Mouse (Mus musculus) brain, adult 2 months (tissue): ENCODE measurements around the gene Col3a1.

Source experiments
- DNase-seq: peaks from one replicate; pipeline ENCODE4 v3.0.0; 2011; ENCODE audit warnings: low read depth, low spot score

Col3a1 gene

DNA sequence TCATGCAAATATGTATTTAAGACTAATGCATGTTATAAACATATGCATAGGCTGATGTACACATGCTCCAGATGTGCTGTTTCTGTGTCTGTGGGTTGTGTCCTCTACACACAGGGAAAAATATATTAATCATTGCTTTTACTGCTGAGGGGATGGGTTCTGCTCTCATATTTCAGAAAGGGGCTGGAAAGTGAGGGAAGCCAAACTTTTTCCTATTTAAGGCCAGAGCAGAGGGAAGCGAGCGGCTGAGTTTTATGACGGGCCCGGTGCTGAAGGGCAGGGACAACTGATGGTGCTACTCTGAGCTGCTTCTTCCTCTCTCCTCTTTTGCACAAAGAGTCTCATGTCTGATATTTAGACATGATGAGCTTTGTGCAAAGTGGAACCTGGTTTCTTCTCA is at the start of gene Col3a1:
Gene Col3a1 (plus strand): TSS at position 151 of the 400 bp plus-strand sequence.
- DNase-seq: no peak

DNA sequence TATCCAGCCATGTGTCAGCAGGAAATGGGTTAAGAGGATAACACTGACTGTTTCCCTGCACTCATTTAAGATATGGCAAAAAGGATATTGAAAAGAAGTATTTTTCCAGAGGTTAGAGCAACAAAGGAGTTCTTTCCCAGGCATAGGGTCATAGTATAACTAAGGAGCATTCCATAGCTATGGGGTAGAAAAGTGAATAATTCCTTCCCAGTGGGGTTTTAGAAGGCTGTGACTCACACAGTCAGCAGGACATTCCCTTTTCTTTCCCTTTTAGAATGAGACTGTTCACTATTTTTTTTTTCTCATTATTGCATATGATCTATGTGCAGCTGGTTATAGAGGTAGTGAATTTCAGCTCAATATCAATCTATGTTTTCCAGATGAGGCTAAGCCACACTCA is 41.9 kb upstream of the Col3a1 start:
- DNase-seq: no peak

DNA sequence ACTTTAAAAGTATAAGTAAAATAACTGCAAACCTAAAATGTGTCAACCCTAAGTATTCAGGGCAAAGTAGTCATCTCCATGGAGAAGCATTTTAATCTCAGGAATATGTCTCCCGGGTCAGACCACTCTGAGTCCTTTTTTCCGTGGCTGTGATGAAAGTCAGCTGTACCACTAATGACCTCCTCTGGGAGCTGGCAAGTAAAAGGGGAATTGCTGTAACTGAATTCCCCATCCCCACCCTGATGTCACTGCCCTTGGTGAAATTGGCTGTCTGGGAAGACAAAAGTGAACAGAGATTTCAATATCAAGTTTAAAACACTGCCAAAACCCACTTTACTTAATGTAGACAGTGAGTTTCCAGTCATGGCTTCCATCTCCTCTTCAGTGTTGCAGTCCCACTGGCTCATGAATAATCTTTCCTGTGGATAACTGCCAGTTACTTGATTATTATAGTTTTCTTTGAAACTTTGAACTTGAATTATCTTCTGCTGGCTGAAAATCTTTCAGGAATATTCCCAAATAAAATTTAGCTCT is 35.3 kb upstream of the Col3a1 start:
- no peak for DNase-seq

DNA sequence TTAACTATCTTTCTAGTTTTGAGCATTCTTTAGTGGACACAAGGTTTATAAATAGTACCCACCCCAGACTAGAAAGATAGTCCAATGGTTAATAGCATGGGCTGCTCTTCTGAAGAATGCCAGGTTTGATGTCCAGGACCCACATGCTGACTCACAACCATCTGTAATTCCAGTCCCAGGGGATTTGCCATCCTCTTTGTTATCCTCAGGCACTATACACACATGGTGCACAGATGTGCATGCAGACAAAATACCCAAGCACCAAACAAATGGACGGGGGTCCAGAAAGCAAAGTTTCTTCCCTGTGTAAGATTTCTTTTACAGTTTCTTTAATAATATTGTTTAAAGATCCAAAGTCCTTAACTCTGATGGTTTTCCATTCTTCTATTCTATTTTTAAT is 23.4 kb upstream of the Col3a1 start:
- no peak for DNase-seq

DNA sequence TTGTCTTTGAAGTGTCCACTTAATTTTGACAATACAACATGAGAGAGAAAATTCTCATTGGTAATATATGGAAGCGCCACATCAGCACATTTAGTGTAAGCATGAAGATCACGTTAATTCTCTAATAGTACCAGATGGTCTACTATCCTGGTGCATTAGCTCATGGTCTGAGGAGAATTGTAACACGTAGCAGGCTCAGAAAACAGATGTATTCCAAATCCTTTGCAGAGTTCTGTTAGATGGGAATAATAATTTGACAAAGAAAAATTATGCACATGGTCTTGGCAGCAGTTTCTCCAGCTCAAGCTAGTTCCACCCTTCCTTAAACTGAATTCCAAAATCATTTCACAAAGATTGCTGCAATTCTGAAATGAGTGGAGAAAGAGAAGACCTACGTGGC is 21.3 kb upstream of the Col3a1 start:
- DNase-seq: peak; percentile 5

DNA sequence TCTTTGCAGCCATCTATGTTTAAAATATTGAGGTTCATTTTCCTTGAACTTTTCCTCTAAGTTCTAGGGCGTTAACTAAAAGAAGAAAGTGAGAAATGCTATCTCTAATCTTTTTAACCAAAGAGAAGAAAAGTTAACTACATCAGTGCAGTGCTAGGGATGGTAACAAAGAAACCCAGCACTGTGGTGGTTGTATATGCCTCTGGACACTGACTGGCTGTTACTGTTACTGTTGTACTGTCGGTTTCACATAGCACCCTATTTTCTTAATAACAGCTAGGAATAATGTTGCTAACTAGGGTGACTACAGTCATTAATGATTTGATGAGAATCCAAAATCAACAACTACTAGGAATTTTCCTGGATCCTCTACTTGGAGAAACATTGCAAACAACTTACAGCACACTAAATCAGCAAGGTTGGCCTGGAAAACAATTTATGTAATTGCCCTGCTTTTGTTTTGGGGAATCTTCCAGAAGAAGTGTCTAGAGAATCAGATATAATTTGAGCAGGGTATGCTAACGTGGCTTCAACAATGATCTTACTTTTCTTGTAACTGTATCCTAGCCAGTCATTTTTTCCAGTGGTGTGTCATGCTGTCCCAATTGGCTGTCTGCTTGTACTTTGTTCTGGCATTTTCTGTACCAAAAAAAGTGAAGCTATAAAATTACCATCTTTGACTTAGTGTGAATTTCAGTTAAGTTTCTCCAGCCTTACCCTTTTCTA is 11.8 kb upstream of the Col3a1 start:
- no peak for DNase-seq

DNA sequence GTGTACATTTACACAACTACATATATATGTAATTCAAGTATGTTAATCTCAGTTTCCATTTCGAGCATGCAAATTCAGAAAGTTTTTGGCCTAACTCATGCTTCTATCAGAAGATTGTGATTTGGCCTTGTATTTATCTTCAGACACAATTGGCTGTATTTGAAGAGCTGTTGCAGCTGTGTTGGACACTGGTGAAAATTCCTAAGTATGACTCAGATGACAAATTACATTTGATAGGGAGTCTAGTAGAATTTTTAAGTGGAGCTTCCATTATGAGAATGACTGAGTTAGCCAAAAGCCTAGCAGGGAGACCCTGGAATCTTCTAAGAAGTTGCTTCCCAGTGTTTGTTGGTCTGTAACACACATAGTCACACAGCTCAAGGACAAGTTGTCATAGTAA is 7.1 kb upstream of the Col3a1 start:
- DNase-seq: no peak

DNA sequence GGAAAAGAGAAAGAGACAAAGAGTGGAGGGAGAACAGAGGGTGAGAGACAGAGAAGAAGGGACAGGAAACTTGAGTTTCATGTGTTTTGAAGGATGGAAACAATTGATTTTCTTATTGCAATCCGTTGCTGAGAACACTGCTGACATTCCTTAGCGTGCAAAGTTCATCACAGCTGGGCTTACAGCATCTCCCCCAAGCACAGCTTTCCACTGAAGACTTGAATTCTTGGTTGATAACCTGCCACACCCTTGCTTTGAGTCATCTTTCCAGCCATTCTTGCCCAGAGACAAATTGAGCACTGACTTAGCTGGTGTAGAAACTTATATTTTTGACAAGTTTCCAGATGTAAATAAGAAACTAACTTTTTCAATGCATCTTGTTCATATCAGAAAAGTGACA is 2.3 kb upstream of the Col3a1 start:
- DNase-seq: no peak

DNA sequence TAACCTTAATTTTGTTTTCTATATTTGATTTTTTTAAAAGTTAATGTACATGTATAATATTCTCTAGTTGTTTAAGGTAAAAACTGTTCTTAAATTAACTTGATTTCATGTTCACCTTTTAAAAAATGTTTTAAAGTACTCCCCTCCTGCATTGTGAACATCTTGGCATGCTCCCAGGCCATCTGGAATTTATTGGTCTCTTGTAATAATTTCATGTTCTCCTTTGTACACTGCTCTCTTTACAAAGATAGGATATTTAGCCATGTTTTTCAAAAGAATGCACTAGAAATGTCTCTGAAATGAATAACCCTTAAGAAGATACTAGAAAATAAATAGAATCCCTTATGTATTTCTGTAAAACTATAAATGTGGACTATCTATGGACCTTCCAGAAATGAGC is 624 bp downstream of the Col3a1 start:
- DNase-seq: no peak

DNA sequence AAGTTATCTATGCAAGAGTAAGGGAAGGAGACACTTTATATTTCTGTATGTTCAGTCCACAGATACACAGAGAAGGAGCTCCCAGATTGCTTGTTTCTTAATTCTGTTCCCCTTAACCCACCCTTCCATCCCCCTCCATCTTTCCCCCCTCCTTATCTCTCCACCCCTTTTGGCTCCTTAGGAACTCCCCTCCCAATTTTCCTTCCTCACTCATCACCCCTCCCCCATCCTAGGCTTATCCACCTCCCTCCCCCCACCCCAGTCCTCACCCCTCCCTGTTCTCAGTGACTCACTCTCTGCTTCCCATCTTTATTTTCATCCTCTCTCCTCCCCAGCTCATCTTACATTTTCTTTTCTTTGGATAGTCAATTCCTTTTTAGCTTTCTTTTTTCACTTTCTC is 1.5 kb downstream of the Col3a1 start:
- no peak for DNase-seq

DNA sequence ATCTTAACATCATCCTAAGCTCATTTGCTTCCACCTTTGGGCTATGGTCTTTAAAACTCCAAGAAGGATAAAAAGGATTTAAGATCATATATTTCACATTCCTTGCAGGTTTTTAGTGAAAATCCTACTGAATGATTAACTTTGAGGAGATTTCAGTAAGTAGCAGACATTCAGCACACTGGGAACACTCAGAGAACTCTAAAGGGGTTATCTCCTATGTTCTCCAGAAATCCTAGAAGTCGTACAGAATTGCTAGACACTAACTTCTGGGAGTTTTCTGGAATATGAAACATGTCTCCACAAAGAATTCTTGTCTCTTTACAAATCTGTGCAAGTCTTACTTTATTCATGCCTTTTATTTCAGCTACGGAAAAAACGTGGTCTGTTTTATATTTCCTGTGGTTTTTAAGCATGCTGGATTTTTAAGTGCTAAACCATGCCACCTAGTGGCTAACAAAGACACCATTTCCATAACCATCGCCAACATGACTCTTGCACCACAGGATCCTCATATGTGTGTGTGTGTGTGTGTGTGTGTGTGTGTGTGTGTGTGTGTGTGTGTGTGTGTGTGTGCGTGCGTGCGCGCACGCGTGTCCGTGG is 2.5 kb downstream of the Col3a1 start:
- peak; percentile 66 for DNase-seq

DNA sequence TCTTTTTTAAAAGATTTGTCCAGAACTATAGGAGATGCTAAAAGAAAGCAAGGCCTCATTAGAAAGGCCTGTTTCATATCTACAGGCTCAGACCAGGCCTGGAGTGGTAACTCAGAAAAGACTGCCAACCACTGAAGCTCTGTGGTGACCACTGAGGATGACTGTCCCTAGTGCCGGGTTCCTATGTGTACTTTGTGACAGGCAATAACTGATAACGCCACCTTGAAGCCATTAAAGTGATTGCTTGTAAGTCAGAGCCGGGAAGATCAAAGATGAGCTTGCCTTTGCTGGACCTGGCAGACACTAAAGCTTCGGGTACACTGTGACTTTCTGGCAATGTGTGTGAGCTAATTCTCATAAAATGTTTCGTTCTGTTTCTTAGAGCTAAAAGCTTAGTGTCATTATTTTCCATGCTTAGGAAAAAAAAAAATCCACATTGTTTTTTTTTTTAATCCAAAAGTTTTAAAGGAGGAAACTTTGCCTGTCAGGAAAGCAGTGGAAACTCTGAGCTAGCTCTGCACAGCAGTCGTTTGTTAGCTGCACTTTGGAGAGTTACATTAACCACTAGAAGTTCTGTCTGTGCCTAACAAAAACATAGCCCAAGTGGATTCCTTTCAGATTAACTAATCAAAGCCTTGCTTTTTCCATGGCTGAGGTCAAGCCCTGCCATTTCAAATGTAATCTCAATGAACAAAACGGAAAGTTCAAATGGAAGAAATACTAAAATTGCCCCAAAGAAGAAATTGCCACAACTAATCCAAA is 4.6 kb downstream of the Col3a1 start:
- no peak for DNase-seq

DNA sequence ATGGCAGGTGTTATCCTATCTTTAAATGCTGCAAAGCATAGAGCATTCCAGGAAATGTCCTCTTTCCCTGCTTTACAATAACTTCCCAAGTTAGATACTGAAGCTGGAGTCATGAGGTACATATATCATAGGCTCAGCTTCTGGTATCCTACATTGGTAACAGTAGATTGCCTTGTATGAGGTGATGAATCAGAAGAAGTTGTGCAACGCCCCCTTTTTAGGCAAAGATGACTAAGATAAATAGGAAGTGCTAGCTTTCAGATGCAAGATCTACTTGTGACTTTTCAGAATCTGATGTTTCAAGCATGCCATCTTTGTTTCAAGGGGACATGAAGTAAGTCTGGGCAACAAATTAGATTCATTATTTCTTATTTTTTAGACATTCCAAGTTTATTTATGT is 6.9 kb downstream of the Col3a1 start:
- no peak for DNase-seq

DNA sequence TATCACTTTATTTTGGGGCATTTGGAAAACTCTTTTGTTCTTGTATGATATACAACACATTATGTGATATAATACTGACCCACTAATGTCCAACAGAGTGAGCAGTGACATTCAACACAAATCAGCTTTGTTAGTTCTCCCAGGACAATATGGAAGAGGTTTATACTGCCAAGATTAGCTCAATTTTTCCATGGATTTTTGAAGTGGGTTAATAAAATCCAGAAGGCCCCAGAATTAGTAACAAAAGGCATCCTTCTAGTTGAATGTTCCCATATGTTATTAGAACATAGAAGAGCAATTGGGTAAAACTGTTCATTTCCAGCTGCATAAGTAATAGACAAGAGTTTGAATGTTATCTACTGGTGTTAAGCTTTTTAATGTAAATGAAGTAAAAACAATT is 9.5 kb downstream of the Col3a1 start:
- DNase-seq: no peak

DNA sequence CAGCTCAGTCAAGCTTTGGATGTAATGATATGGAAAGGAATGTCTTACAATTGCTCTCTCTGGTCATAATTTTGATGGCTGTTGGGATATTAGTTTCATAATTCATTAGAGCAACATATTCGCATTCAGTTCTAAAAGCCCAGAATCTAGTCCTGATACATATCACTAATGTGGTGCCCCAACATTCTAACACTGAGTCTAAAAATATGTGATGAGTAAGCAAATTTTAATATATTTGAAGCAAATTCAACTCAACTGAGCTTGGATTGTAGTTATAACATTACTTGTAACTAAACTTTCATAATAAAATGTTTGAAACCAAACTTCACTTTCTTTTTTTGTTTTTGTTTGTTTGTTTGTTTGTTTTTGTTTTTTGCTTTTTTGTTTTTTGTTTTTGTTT is 17.8 kb downstream of the Col3a1 start:
- no peak for DNase-seq

DNA sequence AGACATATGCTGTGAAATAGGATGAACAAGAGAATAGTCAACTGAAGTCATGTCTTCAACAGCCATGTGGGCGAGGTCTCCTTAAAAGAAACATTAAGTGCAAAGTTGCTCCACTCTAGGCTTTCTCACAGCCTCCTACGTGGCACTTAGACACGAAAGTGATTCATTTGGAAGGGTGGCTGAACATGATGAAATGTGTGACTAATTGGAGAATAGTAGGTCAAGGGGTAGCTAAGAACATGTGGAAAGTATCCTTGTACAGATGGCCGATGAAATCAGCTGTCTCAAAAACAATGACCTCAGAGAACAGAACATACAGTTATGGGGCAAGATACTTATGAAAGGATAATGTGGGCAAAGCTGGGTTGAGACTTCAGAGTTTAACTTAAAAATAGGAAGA is 44.6 kb downstream of the Col3a1 start:
- peak; percentile 61 for DNase-seq

DNA sequence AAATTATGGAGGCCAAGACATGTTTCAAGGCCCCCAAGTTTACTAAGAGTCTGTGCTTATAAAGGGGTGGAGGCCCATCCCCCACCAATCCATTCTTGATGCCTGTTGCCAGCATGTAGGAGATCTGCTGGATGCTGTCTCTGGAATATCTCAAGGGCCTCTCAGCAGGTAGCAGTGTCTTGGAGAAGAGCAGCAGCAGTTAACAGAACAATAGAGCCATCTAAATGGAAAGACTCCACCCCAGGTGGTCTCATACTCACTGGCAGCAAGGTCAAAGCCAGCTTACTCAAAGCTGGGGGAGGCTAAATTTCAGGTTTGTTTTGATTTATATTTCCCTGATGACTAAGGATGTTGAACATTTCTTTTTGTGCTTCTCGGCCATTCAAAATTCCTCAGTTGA is 46.7 kb downstream of the Col3a1 start:
- DNase-seq: no peak

DNA sequence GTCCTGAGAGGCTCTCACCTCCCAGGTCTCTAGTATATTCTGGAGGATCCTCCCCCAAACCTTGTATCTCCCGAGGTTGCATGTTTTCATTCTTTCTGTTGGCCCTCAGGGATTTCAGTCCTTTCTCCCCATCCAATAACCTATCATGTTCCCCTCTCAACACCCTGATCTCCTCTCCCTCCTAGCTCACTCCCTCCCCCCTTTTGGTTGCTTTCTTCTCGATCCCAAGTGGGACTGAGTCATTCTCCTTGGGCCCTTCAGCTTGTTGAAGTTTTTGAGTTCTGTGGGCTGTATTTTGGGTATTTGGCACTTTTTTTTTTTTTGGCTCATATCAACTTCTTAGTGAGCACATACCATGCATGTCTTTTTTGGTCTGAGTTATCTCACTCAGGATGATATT is 47.8 kb downstream of the Col3a1 start:
- DNase-seq: no peak

DNA sequence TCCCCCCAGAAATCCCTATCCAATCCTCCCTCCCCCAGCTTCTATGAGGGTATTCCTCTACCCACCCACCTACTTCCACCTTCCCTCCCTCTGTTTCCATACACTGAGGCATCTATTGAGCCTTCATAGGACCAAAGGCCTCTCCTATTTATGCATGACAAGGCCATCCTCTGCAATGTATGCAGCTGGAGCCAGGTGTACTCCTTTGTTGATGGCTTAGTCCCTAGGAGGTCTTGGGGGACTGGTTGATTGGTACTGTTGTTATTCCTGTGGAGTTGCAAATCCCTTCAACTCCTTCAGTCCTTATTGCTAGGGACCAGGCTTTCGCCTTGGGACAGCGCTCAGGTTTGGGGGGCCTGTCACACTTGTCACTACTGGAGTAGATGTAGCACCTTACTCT is 48.3 kb downstream of the Col3a1 start:
- no peak for DNase-seq

DNA sequence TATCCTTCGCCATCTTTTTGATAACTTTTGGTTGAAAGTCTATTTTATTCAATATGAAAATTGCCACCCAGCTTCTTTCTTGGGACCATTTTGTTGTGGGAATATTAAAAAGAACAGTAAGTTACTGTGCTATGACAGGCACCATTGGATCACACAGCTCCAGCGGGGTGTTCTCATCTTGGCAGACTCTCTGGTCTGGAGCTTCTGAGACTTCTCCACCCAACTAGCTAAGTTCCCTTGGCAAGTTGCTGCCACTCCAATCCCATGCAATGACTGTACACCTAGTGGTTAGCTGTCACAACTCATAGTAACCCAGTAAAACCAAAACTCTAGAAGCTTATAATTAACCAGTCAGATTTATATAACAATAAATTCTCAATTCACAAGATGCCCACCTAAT is 51.9 kb downstream of the Col3a1 start:
- DNase-seq: no peak

DNA sequence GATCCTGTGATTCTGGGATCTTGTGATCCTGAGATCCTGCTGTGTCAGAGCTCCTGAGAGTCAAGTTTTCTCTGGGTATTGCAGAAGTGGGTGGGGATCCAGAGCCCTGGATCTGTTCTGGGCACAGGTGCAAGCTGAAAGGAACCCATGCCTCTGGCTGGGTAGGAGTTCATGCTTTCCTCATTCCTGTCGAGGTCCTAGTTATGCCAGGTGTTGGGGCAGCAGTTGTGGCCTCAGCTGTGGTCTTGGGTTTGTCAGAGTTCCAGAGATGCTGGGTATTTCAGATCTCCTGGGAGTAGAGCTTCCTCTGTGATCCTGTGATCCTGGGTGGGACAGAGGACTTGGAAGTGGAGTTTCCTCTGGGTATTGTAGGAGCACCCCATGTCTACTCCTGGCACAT is 54.1 kb downstream of the Col3a1 start:
- DNase-seq: no peak

DNA sequence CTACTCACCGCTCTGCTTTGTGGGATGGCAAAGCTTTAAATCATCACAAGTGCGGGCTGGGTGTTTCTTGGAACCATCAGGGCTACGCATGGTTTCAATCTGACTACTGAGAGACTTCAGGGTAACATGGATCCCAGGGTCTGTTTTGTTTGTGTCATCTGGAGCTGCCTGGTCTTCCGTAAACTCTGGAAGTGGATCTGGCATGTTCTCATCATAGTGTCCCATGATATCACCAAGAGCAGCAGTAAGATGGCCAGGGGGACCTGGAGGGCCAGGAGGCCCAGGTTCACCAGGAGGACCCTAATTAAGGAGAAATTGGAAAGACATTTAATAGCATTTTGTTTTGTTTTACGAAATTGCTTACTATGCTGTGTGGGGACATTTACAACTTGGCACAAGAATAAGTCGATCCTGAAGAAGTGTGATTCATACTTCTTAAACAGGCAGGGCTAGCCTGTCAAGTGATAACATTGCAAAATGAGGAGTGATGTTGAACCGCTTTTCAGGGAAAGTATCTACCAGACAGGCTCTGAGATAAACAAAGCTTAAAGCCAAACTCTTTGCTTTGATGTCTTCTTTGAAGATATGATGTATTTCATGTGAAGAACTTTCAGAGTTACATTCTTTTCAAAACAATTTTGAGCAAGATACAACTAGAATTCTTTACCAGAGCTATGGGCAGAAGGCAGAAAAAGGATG is 68.8 kb downstream of the Col3a1 start:
- DNase-seq: no peak
